Mouse (Mus musculus): ENCODE data around the gene Yipf4. TPM values are rescaled to one million over a fixed set of nuclear protein-coding genes. Genes with fewer than 3 reads are reported as not detected.
A peak's percentile ranks its signal among the peaks of the same experiment; 100 is the strongest.

Yipf4 gene
- total RNA-seq, 2 experiments from 2014 or later, result 72.8 to 83.4 TPM

DNA sequence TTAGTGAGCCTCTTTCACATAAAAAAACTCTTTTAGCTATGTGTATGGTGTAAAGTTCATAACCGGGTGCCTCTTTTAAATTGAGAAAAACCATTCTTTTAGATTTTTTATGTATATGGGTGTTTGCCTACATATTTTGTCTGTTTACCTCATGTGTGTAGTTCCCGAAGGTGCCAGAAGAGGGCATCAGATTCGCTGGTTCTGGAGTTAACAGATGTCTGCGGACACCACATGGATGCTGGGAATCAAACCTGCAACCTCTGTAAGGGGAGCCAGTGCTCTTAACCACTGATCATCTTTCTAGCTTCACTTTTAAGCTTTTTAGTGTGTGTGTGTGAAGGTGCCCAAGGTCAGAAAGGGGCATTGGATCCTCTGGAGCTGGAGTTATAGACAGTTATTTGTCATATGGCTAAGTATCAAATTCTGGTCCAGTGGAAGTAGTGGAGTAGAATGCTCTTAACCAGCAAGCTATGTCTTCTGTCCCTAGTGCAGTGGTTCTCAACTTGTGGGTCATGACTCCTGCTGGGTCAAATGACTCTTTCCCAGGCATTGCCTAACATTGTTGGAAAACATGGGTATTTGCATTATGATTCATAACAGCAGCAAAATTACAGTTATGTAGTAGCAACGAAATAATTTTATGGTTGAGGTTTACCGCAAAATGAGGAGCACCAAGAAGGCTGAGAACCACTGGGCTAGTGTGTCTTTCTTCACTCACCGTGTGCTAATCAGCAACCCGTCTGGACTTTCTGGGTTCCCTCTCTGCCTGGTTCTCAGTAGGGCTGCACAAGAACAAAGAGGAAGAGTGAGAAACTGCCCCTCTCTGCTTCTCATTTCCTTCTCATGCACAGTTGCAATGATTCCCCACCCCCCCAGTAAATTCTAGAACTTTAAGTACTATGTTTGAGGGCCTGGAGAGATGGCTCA, 33.8 kb downstream of the Yipf4 start:
- no peak for DNase-seq (ENCODE audit: low spot score in 2 of 2)

DNA sequence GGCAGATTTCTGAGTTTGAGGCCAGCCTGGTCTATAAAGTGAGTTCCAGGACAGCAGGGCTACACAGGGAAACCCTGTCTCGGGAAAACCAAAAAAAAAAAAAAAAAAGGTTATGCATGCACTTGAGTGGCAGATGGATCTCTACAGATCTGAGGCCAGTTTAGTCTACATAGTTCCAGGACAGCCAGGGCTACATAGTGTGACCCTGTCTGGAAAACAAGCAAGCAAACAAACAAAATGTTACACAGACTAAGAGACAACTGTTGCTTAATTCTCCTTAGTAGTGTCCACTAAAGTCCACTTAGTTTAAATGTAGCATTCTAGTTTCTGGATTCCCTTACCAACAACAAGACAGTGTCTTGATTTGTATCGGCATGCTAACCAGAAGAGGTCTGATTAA, 36.8 kb downstream of the Yipf4 start:
- DNase-seq (ENCODE audit: low spot score in 2 of 2), result no peak

DNA sequence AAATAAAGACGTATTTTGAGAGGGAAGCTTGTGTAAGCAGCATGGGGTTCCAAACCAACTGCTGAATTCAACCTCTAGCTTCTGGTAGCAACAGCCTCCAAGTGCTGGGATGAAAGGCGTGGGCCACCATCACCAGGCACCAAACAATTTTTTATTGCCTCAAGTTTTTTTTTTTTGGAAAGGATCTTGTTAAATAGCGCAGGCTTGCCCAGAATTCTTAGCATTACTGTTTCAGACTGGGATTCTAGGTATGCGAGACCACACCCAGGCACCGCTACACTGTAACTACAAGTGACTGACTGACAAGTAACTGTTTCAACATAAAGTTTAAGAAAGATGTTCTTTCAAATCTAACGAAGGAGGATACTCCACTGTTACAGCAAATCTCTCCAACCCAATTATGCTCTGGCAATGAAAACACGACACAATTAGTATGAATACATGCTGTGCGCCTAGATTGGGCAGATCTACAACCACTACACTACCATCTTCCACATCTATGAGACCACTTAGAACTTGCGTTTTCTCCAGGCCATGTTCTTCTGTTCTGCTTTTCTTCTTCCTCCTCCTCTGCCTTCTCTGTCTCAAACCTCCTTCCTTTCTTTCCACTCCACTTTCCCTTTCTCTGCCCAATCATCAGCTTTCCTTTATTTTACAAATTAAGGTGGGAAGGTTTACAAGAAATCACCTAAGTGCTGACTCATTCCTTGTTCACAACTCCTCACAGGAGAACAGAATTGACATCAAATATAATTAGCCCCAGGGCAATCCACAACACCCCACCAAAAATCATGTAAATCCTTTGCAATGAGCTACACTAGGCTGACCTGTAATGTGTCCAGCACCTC, 37.7 kb downstream of the Yipf4 start:
- no peak for DNase-seq (ENCODE audit: low spot score in 2 of 2)

DNA sequence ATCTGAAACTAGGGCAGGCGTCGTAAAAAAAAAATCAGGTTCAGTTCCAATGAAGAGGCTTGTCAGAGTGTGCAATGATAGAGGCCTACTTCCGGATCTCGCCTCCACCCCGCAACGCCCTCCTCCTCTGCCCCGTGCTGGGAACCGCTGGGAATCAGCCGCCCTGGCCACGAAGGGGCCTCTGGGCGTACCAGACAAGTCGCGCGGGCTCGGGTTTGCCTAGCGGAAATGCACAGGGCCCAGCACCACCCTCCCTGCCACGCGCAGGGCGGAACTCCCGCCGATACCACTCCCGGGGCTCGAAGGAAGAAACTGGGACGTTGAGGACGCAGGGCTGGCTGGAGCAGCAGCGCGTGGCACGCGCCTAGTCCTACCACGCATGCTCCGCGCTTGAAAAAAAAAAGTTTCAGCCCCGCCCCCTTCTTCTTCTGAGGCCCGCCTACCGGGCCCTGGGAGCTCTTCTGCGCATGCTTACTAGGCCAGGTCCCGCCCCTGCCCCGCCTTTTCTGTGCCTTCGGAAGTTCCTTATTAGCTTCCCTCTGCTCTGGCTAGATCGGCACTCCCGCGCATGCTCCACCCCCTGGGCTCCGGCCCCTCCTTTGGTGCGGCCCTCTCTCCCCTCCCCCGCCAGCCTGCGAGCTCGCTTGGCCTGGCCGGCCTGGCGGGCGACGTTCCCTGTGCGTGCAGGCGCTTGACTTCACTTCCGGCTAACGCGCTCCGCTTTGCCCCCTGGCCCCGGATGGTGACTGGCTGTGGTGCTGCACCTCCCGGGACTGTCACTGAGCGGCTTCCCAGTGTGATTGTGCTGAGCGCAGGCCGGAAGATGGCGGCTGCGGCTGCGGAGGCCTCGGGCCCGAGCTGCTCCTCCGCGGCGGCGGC, 38.7 kb downstream of the Yipf4 start, which contains the start of gene Birc6:
Gene Birc6, plus strand, starts transcription at position 567 of the 879 bp plus-strand sequence.
- DNase-seq (ENCODE audit: low spot score in 2 of 2), result peak; percentile 100

DNA sequence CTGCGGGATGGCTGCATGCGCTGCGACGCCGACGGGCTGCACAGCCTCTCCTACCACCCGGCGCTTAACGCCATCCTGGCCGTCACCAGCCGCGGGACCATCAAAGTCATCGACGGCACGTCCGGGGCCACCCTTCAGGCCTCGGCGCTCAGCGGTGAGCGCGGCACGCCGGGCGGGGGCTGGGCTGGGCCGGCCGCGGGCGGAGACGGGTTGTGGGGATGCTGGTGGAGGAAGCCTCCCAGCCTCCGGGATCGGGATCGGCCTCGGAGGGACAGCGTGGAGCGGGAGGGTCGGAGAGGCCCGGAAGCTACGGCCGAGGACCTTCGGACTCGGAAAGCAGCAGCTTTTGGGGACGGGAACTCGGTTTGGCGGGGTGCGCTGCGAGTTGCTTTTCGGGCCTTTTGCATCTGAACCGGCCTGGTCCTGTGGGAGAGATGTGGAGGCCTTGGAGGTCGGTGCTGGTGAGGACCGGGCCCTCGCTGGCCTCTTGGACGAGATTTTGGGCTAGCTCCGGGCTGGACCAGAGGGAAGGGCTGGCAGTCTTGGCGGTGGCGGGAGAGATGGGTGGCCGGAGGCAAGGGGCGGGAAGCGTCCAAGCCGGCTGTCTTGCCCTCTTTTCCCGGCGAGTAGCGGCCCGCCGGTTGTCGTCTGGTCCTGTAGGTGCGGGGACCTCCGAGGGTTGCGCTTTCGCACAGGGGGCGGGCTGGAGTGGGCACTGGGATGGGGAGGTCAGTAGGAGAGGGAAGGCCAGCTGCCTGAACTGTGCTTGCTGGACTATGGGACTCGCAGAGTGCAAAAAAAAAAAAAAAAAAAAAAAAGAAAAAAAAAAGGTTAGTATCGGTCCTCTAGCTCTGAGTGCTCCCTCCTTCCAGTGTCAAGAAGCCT, 39.6 kb downstream of the Yipf4 start:
- peak in 1 of 2 experiments; percentile 25 for DNase-seq (ENCODE audit: low spot score in 2 of 2)

DNA sequence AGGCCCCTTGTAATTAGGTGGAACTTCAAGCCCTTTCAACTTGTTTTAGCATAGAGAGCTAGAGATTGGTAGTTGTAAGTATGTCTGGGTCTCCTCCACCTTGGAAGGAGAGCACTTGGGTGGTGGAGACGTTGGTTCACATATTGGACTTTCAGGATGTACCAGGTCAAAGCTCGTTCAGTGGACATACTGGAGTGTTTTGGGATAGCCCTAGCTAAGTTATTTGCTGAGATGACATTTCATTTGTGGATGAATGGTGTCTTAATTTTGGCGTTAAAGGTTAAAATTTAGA, 40.2 kb downstream of the Yipf4 start:
- no peak for DNase-seq (ENCODE audit: low spot score in 2 of 2)

DNA sequence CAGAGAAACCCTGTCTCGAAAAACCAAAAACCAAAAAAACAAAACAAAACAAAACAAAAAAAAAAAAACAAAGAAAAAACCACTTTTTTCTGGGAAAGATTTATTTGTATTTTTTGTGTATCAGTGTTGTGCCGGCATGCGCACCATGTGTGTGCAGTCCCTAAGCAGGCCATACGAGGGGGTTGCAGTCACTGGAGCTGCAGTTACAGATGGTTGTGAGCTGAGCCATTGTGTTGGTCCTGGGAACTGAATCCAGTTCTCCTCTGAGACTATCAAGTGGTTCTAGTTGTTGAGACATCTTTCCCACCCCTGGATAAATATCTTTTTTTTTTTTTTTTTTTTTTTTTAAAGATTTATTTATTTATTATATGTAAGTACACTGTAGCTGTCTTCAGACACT, 45.7 kb downstream of the Yipf4 start:
- DNase-seq (ENCODE audit: low spot score in 2 of 2), result no peak

DNA sequence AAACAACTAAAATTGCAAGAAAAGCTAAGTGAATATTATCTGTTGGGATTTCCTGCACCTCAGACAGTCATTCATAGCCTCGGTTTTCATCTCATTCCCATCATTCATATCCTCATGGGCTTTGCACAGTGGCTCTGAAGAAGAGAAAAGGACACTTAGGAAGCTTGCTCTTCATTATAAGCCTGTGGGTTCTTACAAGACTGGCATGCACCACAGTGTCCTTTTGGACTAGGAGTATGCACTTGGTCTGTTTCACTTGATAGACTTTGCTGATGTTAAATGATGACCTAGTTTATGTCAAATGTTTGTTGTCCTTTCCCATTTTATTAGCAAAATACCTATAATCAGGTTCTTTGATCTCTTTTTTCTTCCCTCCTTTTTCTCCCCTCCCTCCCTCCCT, 48.2 kb downstream of the Yipf4 start:
- DNase-seq (ENCODE audit: low spot score in 2 of 2), result no peak

DNA sequence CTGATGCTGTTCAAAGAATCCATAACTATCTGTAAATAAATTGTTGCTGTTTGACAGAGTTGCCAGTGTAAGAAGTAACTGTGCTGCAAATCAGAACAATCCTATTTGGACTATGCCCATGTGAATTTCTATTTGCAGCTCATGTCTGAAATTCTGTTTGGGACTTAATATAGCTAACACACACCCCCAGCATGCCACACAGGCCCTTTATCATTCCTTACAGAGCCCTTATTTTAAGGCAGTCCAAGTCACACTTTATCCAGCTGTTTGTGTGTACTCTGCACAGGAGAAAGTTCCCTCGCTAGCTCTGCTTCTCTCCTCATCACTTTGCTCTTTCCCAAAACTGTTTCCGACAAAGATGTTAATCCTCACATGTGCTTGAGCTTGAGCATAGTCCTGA, 54.3 kb downstream of the Yipf4 start:
- no peak for DNase-seq (ENCODE audit: low spot score in 2 of 2)

Other genes starting within 250 kb of the Yipf4 start
- 10 to 100 TPM; 40.7 to 41.0 TPM for gene Memo1, start 194.0 kb upstream of the Yipf4 start, total RNA-seq (2021)
- gene Dpy30, start 165.5 kb upstream of the Yipf4 start, total RNA-seq (2021), result 10 to 100 TPM; 51.2 to 51.7 TPM
- 10 to 100 TPM; 51.1 to 55.4 TPM for gene Spast, start 150.5 kb upstream of the Yipf4 start, total RNA-seq (2021)
- gene Slc30a6, start 93.9 kb upstream of the Yipf4 start, total RNA-seq (2021), result 10 to 100 TPM; 11.8 to 15.2 TPM
- gene Nlrc4, start 30.4 kb upstream of the Yipf4 start, total RNA-seq (2021), result under 1 TPM; 0.19 to 0.35 TPM
- gene Birc6, start 38.8 kb downstream of the Yipf4 start, total RNA-seq (2021), result 100 to 1,000 TPM; 117 to 130 TPM
- 10 to 100 TPM; 26.1 to 29.8 TPM for gene Ttc27, start 228.2 kb downstream of the Yipf4 start, total RNA-seq (2021)

All from left cerebral cortex, adult 18-20 months (tissue).